Mouse (Mus musculus): ENCODE measurements around the gene Lrrc27. TPM values are rescaled to one million over a fixed set of nuclear protein-coding genes. Genes with fewer than 3 reads are reported as not detected.

Gene Lrrc27
- total and polyA plus RNA-seq, 3 experiments: 0.21 TPM; not detected in 2

GRCm38 (mm10) chr7:139233714-139234113 is 20.9 kb downstream of the Lrrc27 start:
- dilution Hi-C loops (cut with MboI; ENCODE audit: extremely low pct_ligation_motif_present, extremely low pct_unique_long_range_greater_than_20kb, low sequenced_read_pairs) (no loop called here), in situ Hi-C loops (cut with MboI; ENCODE audit: low pct_ligation_motif_present, low pct_unique_long_range_greater_than_20kb, low sequenced_read_pairs) (loop anchor here (5.0 kb wide), 1 partner anchor 69 kb away; no protein-coding TSS in a partner anchor)
- no peak overlapping the region for H3K27ac ChIP-seq (ENCODE audit: insufficient read depth, low read depth)

DNA sequence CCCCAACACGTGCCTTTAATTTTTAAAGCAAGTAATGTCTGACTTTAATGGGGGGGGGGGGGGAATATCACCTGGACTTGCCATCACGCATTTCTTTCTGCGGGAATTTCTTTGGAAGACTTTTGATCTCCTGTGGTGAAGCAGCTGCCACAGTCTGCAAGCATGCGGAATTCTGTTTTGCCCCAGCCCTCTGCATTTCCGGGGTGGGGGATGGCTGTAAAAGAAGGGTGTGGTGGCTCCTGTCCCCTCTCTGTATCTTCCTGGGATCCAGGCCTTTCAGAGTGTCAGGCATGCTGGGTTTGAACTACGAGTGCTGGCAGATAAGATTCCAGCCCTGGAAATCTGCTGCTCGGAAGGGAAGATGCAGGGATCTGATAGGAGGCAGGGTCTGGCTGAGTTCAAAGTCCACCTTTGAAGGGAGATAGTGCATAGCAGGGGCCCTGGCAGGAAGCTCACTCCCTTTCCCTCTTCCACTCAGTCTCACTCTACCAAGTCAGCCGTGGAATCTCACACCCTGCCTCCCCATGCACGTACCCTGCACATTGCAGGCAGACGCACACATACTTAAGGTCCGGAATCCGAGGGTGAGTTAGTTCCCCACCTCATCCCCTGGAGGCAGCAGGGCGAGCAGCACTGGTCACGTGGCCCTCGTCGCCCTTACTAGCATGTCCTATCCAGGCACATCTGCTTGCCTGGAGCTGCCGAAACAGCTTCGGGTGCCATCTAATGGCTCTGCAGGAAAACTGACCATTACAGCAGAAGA is 21.8 kb downstream of the Lrrc27 start:
- no peak for TF ChIP-seq CHD1 (IDR thresholded peaks at IDR 0.05; ENCODE audit: low read depth, low read length)
- peak; percentile 10; the same call in 1 of the 2 replicates for TF ChIP-seq USF1 (IDR thresholded peaks at IDR 0.05; ENCODE audit: low read depth, low read length)
- TF ChIP-seq POLR2AphosphoS2 (IDR thresholded peaks at IDR 0.05; ENCODE audit: low read depth, low read length): no peak
- TF ChIP-seq MAX (IDR thresholded peaks at IDR 0.05; ENCODE audit: low read length): 0 out of 2 replicates have a peak, but pooled peaks have one; percentile 26
- Histone ChIP-seq H3K79me2 (replicated peaks; ENCODE audit: control insufficient read depth, extremely low read depth, insufficient read depth, poor library complexity, severe bottlenecking) (no peaks in the 10 kb centered on the region), H3K36me3 (replicated peaks in 1 of 2; ENCODE audit: control insufficient read depth in 1 of 2, insufficient read depth in 1 of 2, low read length in 1 of 2) (no peaks in the 10 kb centered on the region), H3K9ac (ENCODE audit: insufficient read depth, low read depth) (no peak overlapping the region), H3K27me3 (replicated peaks) (peaks cover 85% of the 10 kb centered on the region), H3K27ac (ENCODE audit: insufficient read depth, low read depth) (no peak overlapping the region), H3K4me1 (ENCODE audit: control insufficient read depth in 1 of 2, insufficient read depth in 2 of 2) (no peaks in the 10 kb centered on the region; a peak in 1 of 4 replicates), H3K4me2 (ENCODE audit: insufficient read depth, low read depth, poor library complexity, severe bottlenecking) (no peak overlapping the region), H3K9me3 (replicated peaks; ENCODE audit: low read length) (peaks cover 4% of the 10 kb centered on the region), H3K4me3 (replicated peaks in 1 of 3; ENCODE audit: low read depth in 2 of 3, low read length in 2 of 3, poor library complexity in 1 of 3) (no peak overlapping the region)
- dilution Hi-C loops (cut with MboI; ENCODE audit: extremely low pct_ligation_motif_present, extremely low pct_unique_long_range_greater_than_20kb, low sequenced_read_pairs): no loop called here
- in situ Hi-C loops (cut with MboI; ENCODE audit: low pct_ligation_motif_present, low pct_unique_long_range_greater_than_20kb, low sequenced_read_pairs): loop anchor here (5.0 kb wide), 1 partner anchor 68 kb away; no protein-coding TSS in a partner anchor
- DNase-seq (ENCODE audit: extremely low read depth): no peak

More at GRCm38 (mm10) chr7:139233714-139234113, 20.9 kb downstream of the Lrrc27 start:
- peaks cover 4% of the 10 kb centered on the region for H3K9me3 ChIP-seq (replicated peaks; ENCODE audit: low read length)
- no peak overlapping the region for H3K4me2 ChIP-seq (ENCODE audit: insufficient read depth, low read depth, poor library complexity, severe bottlenecking)
- H3K36me3 ChIP-seq (replicated peaks in 1 of 2; ENCODE audit: control insufficient read depth in 1 of 2, insufficient read depth in 1 of 2, low read length in 1 of 2): no peaks in the 10 kb centered on the region
- H3K4me3 ChIP-seq (replicated peaks in 1 of 3; ENCODE audit: low read depth in 2 of 3, low read length in 2 of 3, poor library complexity in 1 of 3): no peak overlapping the region
- peak; percentile 58 for DNase-seq (ENCODE audit: extremely low read depth)
- no peak for TF ChIP-seq USF2 (conservative IDR thresholded peaks at IDR 0.05; ENCODE audit: low read depth, low read length)
- no peak for TF ChIP-seq GABPA (IDR thresholded peaks at IDR 0.05; ENCODE audit: insufficient replicate concordance, low read depth, low read length)
- TF ChIP-seq JUN (IDR thresholded peaks at IDR 0.05; ENCODE audit: insufficient read depth, low read depth, low read length): no peak
- no peak for TF ChIP-seq ETS1 (conservative IDR thresholded peaks at IDR 0.05; ENCODE audit: low read depth, low read length)
- peak; percentile 81 to 97 for TF ChIP-seq CTCF (conservative IDR thresholded peaks at IDR 0.05 in 1 of 2, IDR thresholded peaks at IDR 0.05 in 1 of 2; ENCODE audit: low read depth in 2 of 2, low read length in 2 of 2)
- no peak for TF ChIP-seq TBP (conservative IDR thresholded peaks at IDR 0.05; ENCODE audit: low read depth, low read length)
- TF ChIP-seq ELF1 (IDR thresholded peaks at IDR 0.05; ENCODE audit: low read depth, low read length): no peak
- no peak for TF ChIP-seq MAFK (IDR thresholded peaks at IDR 0.05; ENCODE audit: insufficient replicate concordance, low read length)
- TF ChIP-seq SMC3 (IDR thresholded peaks at IDR 0.05; ENCODE audit: low read depth, low read length): peak; percentile 96
- TF ChIP-seq RCOR1 (conservative IDR thresholded peaks at IDR 0.05; ENCODE audit: low read depth, low read length): no peak
- peak; percentile 64 for TF ChIP-seq ZC3H11A (IDR thresholded peaks at IDR 0.05; ENCODE audit: low read depth, low read length)
- TF ChIP-seq CHD2 (IDR thresholded peaks at IDR 0.05; ENCODE audit: low read length): no peak
- TF ChIP-seq USF1 (IDR thresholded peaks at IDR 0.05; ENCODE audit: low read depth, low read length): no peak
- TF ChIP-seq PAX5 (IDR thresholded peaks at IDR 0.05; ENCODE audit: low read length): no peak
- no peak for TF ChIP-seq NELFE (IDR thresholded peaks at IDR 0.05; ENCODE audit: low read depth, low read length)
- TF ChIP-seq JUND (conservative IDR thresholded peaks at IDR 0.05; ENCODE audit: low read depth, low read length): no peak
- TF ChIP-seq BHLHE40 (IDR thresholded peaks at IDR 0.05; ENCODE audit: low read depth, low read length): no peak
- TF ChIP-seq UBTF (IDR thresholded peaks at IDR 0.05; ENCODE audit: low read depth, low read length): no peak
- TF ChIP-seq MYC (IDR thresholded peaks at IDR 0.05; ENCODE audit: low read depth, low read length): no peak
- TF ChIP-seq E2F4 (IDR thresholded peaks at IDR 0.05; ENCODE audit: insufficient replicate concordance, low read depth, low read length): no peak
- TF ChIP-seq KAT2A (IDR thresholded peaks at IDR 0.05; ENCODE audit: insufficient replicate concordance, low read length): no peak
- TF ChIP-seq MAX (IDR thresholded peaks at IDR 0.05; ENCODE audit: low read length): no peak
- no peak for TF ChIP-seq EP300 (IDR thresholded peaks at IDR 0.05; ENCODE audit: low read length)
- no peak for TF ChIP-seq HCFC1 (IDR thresholded peaks at IDR 0.05; ENCODE audit: low read depth, low read length)
- no peak for TF ChIP-seq TCF12 (IDR thresholded peaks at IDR 0.05; ENCODE audit: low read depth, low read length)
- TF ChIP-seq POLR2A (IDR thresholded peaks at IDR 0.05; ENCODE audit: low read depth, low read length): no peak
- TF ChIP-seq NRF1 (IDR thresholded peaks at IDR 0.05; ENCODE audit: low read depth, low read length): 0 out of 2 replicates have a peak, but pooled peaks have one; percentile 24
- TF ChIP-seq MAZ (IDR thresholded peaks at IDR 0.05; ENCODE audit: low read depth, low read length): no peak
- no peak for TF ChIP-seq SIN3A (IDR thresholded peaks at IDR 0.05; ENCODE audit: low read length)
- no peak for TF ChIP-seq ZKSCAN1 (IDR thresholded peaks at IDR 0.05; ENCODE audit: borderline replicate concordance, low read depth, low read length)
- TF ChIP-seq IRF4 (IDR thresholded peaks at IDR 0.05; ENCODE audit: low read depth, low read length): 0 out of 2 replicates have a peak, but pooled peaks have one; percentile 30
- no peak for TF ChIP-seq CHD1 (IDR thresholded peaks at IDR 0.05; ENCODE audit: low read depth, low read length)
- no peak for TF ChIP-seq ZMIZ1 (IDR thresholded peaks at IDR 0.05; ENCODE audit: low read depth, low read length)
- TF ChIP-seq RAD21 (IDR thresholded peaks at IDR 0.05; ENCODE audit: low read depth, low read length): peak; percentile 97
- no peak for TF ChIP-seq MXI1 (IDR thresholded peaks at IDR 0.05; ENCODE audit: low read depth, low read length)
- 0 out of 2 replicates have a peak, but pooled peaks have one; percentile 46 for TF ChIP-seq MEF2A (IDR thresholded peaks at IDR 0.05; ENCODE audit: borderline replicate concordance, low read depth, low read length)
- no peak for TF ChIP-seq ZNF384 (IDR thresholded peaks at IDR 0.05; ENCODE audit: low read depth, low read length)
- no peak for TF ChIP-seq POLR2AphosphoS2 (IDR thresholded peaks at IDR 0.05; ENCODE audit: low read depth, low read length)
- H3K4me1 ChIP-seq (ENCODE audit: control insufficient read depth in 1 of 2, insufficient read depth in 2 of 2): no peaks in the 10 kb centered on the region; a peak in 1 of 4 replicates
- H3K27me3 ChIP-seq (replicated peaks): peaks cover 85% of the 10 kb centered on the region
- no peaks in the 10 kb centered on the region for H3K79me2 ChIP-seq (replicated peaks; ENCODE audit: control insufficient read depth, extremely low read depth, insufficient read depth, poor library complexity, severe bottlenecking)
- H3K9ac ChIP-seq (ENCODE audit: insufficient read depth, low read depth): no peak overlapping the region

Data from CH12.LX (cell line).